ENCODE assay signal across 9 mouse cellular contexts in genomic region chr19:24958531-24958930, GRCm38 (mm10). TPM values are rescaled to one million over a fixed set of nuclear protein-coding genes. Genes with fewer than 3 reads are reported as not detected.
A peak's percentile ranks its signal among the peaks of the same experiment; 100 is the strongest.
DNase-seq lines count a peak whose midpoint lies in the region; ATAC-seq and TF ChIP-seq lines count a peak whose summit lies in the region.
"Had no signal": no experiment of that assay in that cellular context is flagged by ENCODE, and none has a peak within 500 bp of the region (broad histone marks: within the 10 kb centered on the region; RNA-seq: fewer than 3 reads in every experiment).

No protein-coding gene starts in this region.

- H3K36me3 ChIP-seq in embryonic facial prominence, embryonic 11.5 days (replicated peaks; ENCODE audit: control insufficient read depth, insufficient read depth, low read depth, low read length) = no peaks in the 10 kb centered on the region; the same call in none of the 2 replicates
- H3K36me3 ChIP-seq in embryonic facial prominence, embryonic 10.5 days (replicated peaks) = peaks cover 37% of the 10 kb centered on the region
- H3K36me3 ChIP-seq in liver, adult 2 months (ENCODE audit: control insufficient read depth, insufficient read depth, low read length) = peaks cover 11% of the 10 kb centered on the region
- H3K36me3 ChIP-seq in liver, embryonic 12.5 days = peaks cover 29% of the 10 kb centered on the region

- no peaks in the 10 kb centered on the region for H3K4me1 ChIP-seq in embryonic facial prominence, embryonic 11.5 days (ENCODE audit: control insufficient read depth, insufficient read depth, low read length)
- H3K4me1 ChIP-seq in embryonic facial prominence, embryonic 10.5 days = peaks cover 12% of the 10 kb centered on the region
- H3K4me1 ChIP-seq in liver, adult 2 months (ENCODE audit: control insufficient read depth, insufficient read depth, low read length) = peaks cover 1% of the 10 kb centered on the region
- peaks cover 17% of the 10 kb centered on the region for H3K4me1 ChIP-seq in liver, embryonic 12.5 days

- no peaks in the 10 kb centered on the region for H3K27me3 ChIP-seq in embryonic facial prominence, embryonic 11.5 days (ENCODE audit: control insufficient read depth, insufficient read depth, low read length)
- no peaks in the 10 kb centered on the region for H3K27me3 ChIP-seq in embryonic facial prominence, embryonic 10.5 days (replicated peaks; ENCODE audit: low read depth, poor library complexity, severe bottlenecking)
- no peaks in the 10 kb centered on the region for H3K27me3 ChIP-seq in liver, adult 2 months (ENCODE audit: control insufficient read depth, insufficient read depth, low read length)
- H3K27me3 ChIP-seq in liver, embryonic 12.5 days (replicated peaks) = no peaks in the 10 kb centered on the region

- no peak for ATAC-seq in embryonic facial prominence, embryonic 11.5 days (replicated peaks; ENCODE audit: insufficient number of reproducible peaks, low FRiP score, low TSS enrichment, low read depth)
- ATAC-seq in liver, embryonic 12.5 days = no peak
- ATAC-seq in frontal cortex, adult (ENCODE audit: low TSS enrichment) = no peak

- H3K9ac ChIP-seq in embryonic facial prominence, embryonic 11.5 days (replicated peaks; ENCODE audit: low read length) = no peak overlapping the region
- no peak overlapping the region for H3K9ac ChIP-seq in liver, adult 2 months (ENCODE audit: low read depth, low read length)
- no peak overlapping the region for H3K9ac ChIP-seq in liver, embryonic 12.5 days

- 0 out of 2 replicates have a peak, but pooled peaks have one; percentile 10 for TF ChIP-seq CTCF in liver, adult 2 months (IDR thresholded peaks at IDR 0.05; ENCODE audit: low read depth, low read length)

- no peak overlapping the region for H3K4me2 ChIP-seq in embryonic facial prominence, embryonic 11.5 days (ENCODE audit: low read depth, low read length)
- H3K4me2 ChIP-seq in liver, embryonic 12.5 days = no peak overlapping the region

- no peaks in the 10 kb centered on the region for H3K9me3 ChIP-seq in embryonic facial prominence, embryonic 11.5 days (replicated peaks; ENCODE audit: control insufficient read depth, low read length)
- H3K9me3 ChIP-seq in embryonic facial prominence, embryonic 10.5 days = no peaks in the 10 kb centered on the region
- H3K9me3 ChIP-seq in liver, embryonic 12.5 days (replicated peaks) = no peaks in the 10 kb centered on the region

- no peak overlapping the region for H3K27ac ChIP-seq in embryonic facial prominence, embryonic 11.5 days (replicated peaks; ENCODE audit: low read depth, low read length)
- H3K27ac ChIP-seq in embryonic facial prominence, embryonic 10.5 days (replicated peaks) = no peak overlapping the region
- H3K27ac ChIP-seq in liver, adult 2 months (replicated peaks; ENCODE audit: insufficient read depth, low read depth, low read length) = no peak overlapping the region
- H3K27ac ChIP-seq in liver, embryonic 12.5 days = no peak overlapping the region

- WGBS in embryonic facial prominence, embryonic 11.5 days = 43% methylated on average over 3 of the region's 3 CpGs
- 41% methylated on average over 3 of the region's 3 CpGs for WGBS in embryonic facial prominence, embryonic 10.5 days
- WGBS in liver, adult 2 months = 34% methylated on average over 3 of the region's 3 CpGs
- WGBS in liver, embryonic 12.5 days (ENCODE audit: insufficient replicate concordance) = 38% methylated on average over 3 of the region's 3 CpGs

- no peak for TF ChIP-seq POLR2A in liver, adult 2 months (IDR thresholded peaks at IDR 0.05; ENCODE audit: extremely low read depth, insufficient read depth, low read length)

- H3K79me2 ChIP-seq in liver, adult 2 months (ENCODE audit: control insufficient read depth, insufficient read depth, low read length) = no peaks in the 10 kb centered on the region

- peak; percentile 85 for DNase-seq in embryonic facial prominence, embryonic 11.5 days (ENCODE audit: low spot score)
- no peak for DNase-seq in embryonic facial prominence, embryonic 10.5 days (ENCODE audit: low spot score)
- DNase-seq in liver, adult 2 months (ENCODE audit: extremely low read depth, low read depth, low spot score) = peak; percentile 63
- DNase-seq in c-Kit-positive CD71-positive TER-119-negative erythroid progenitor cells, embryonic 14.5 days (ENCODE audit: low read depth) = peak; percentile 59
- DNase-seq in retina, embryonic 14.5 days (ENCODE audit: low spot score) = peak; percentile 87
- no peak for DNase-seq in ovary, postnatal 14 days (ENCODE audit: low spot score)

- H3K4me3 ChIP-seq in embryonic facial prominence, embryonic 11.5 days (ENCODE audit: low read depth, low read length) = no peak overlapping the region
- H3K4me3 ChIP-seq in embryonic facial prominence, embryonic 10.5 days = no peak overlapping the region
- H3K4me3 ChIP-seq in liver, adult 2 months (ENCODE audit: insufficient read depth, low read depth, low read length) = no peak overlapping the region
- no peak overlapping the region for H3K4me3 ChIP-seq in liver, embryonic 12.5 days

RNA-seq across cellular contexts. Expression of gene Cbwd1, which starts 2.9 kb away (rescaled TPM):
- polyA plus RNA-seq in embryonic facial prominence, embryonic 11.5 days (2014; fragmentation: Nextera tagmentation; extraction: Ambion mirVana) = 19.9 and 22.5 TPM in 2 replicates
- 23.6 and 24.4 TPM in 2 replicates for polyA plus RNA-seq in embryonic facial prominence, embryonic 10.5 days (2016; fragmentation: Nextera tagmentation; extraction: Ambion mirVana)
- total RNA-seq in liver, adult 2 months (2014; rRNA removed) = 8.5 and 9.7 TPM in 2 replicates
- polyA plus RNA-seq in liver, adult 2 months (2012; rRNA removed) = 0.82 and 1.1 TPM in 2 replicates
- polyA plus RNA-seq in liver, embryonic 12.5 days (2016; fragmentation: Nextera tagmentation; extraction: Ambion mirVana) = 14.4 and 16.9 TPM in 2 replicates

RNA-seq across cellular contexts. Expression of gene Dock8, which starts 40.8 kb away (rescaled TPM):
- polyA plus RNA-seq in embryonic facial prominence, embryonic 11.5 days (2014; fragmentation: Nextera tagmentation; extraction: Ambion mirVana) = 2.1 and 5.1 TPM in 2 replicates
- polyA plus RNA-seq in embryonic facial prominence, embryonic 10.5 days (2016; fragmentation: Nextera tagmentation; extraction: Ambion mirVana) = 1.3 and 2.3 TPM in 2 replicates
- 8.9 and 10.9 TPM in 2 replicates for total RNA-seq in liver, adult 2 months (2014; rRNA removed)
- 9.7 and 10.8 TPM in 2 replicates for polyA plus RNA-seq in liver, adult 2 months (2012; rRNA removed)
- polyA plus RNA-seq in liver, embryonic 12.5 days (2016; fragmentation: Nextera tagmentation; extraction: Ambion mirVana) = 10.6 and 11.0 TPM in 2 replicates

RNA-seq across cellular contexts. Expression of gene Foxd4, which starts 57.5 kb away (rescaled TPM):
- polyA plus RNA-seq in embryonic facial prominence, embryonic 11.5 days (2014; fragmentation: Nextera tagmentation; extraction: Ambion mirVana) = not detected in 2 replicates
- polyA plus RNA-seq in embryonic facial prominence, embryonic 10.5 days (2016; fragmentation: Nextera tagmentation; extraction: Ambion mirVana) = not detected in 2 replicates
- total RNA-seq in liver, adult 2 months (2014; rRNA removed) = not detected in 2 replicates
- not detected in 2 replicates for polyA plus RNA-seq in liver, adult 2 months (2012; rRNA removed)
- not detected in 2 replicates for polyA plus RNA-seq in liver, embryonic 12.5 days (2016; fragmentation: Nextera tagmentation; extraction: Ambion mirVana)
- total RNA-seq: heart, postnatal 14 days had no signal

Comparison
In these comparisons a context has a peak if more than half of its experiments do, and no peak if none do; other contexts are left out.
1. DNase-seq: peak in embryonic facial prominence, embryonic 11.5 days (single experiment), liver, adult 2 months (single experiment), c-Kit-positive CD71-positive TER-119-negative erythroid progenitor cells, embryonic 14.5 days (single experiment) and retina, embryonic 14.5 days (single experiment); none in embryonic facial prominence, embryonic 10.5 days (single experiment) and ovary, postnatal 14 days (single experiment).